Mouse (Mus musculus) layer of hippocampus, adult 2 months (tissue): ENCODE results near the gene Smad1. TPM values are rescaled to one million over a fixed set of nuclear protein-coding genes. Genes with fewer than 3 reads are reported as not detected.

ENCODE experiments used
- DNase-seq, 2 experiments: peaks; one replicate each; pipeline ENCODE4 v3.0.0; 2022; ENCODE audit warnings: low spot score in 2 of 2
- H3K27ac ChIP-seq: fragments of 200-600 bp; 2 replicates; pipeline ENCODE4 v1.8.1; 2022
- H3K4me3 ChIP-seq: fragments of 200-600 bp; 2 replicates; pipeline ENCODE4 v1.8.1; 2022; ENCODE audit warnings: mild to moderate bottlenecking
- CTCF ChIP-seq: fragments of 200-600 bp; conservative IDR thresholded peaks from 2 replicates; pipeline ENCODE4 v1.8.1; 2022; ENCODE audit warnings: antibody characterized with exemption, mild to moderate bottlenecking, moderate library complexity
- total RNA-seq, 2 experiments: library from RNA; stranded (reverse); gene quantifications; 2 replicates each; pipeline ENCODE4 v1.2.3; 2021

Gene Smad1
- total RNA-seq, 2 experiments from 2014 or later, result 23.9 to 24.5 TPM

DNA sequence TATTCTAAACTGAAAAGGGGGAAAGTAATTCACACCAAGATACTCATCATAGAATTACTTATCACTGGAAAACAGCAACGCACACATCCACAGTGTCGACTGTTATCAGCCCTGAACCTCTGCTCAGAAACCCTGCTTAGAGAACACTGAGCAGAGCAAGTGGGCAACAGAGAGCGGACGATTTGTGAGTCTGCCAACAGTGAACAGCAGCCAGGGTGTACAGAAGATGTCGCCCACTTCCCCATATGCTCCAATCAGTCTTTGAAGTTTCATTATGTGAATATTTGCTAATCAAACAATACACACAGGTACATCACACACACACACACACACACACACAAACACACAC is 23.6 kb downstream of the Smad1 start:
- DNase-seq, result peak; percentile 55 to 56
- Histone ChIP-seq H3K27ac (peak overlapping the region; percentile 59), H3K4me3 (no peak overlapping the region)
- TF ChIP-seq CTCF, result no peak

DNA sequence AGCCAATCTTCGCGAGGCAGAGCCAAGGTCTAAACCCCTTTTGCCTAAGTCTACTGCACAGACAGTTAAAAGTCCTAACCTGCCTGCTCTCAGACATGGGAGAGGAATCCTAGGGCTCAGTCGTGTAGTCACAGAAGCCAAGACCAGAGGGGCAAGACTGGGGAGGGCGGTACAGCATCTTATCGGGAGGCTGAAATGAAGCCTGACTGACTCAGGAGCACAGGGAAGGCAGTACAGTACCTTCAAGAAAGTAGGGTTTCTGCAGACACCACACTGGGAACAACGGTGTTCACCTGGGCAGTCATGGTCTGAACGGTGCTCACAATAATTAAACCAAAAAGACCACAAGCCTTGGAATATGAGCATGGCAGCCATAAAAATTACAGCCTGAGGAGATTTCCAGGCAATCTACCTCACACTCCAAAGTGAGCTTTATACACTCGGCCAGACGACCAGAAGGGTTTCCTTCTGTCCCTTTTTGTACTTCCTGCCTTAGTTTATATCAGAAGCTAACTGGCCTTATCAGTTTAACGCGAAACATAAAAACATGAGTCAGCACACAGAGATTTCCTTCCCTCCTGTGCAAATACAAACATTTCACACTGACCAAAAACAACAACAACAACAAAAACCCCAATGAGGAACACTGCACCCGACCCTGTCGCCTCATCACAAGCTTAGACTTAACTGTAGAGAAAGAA is 24.1 kb downstream of the Smad1 start:
- Histone ChIP-seq H3K27ac (peak overlapping the region; percentile 59), H3K4me3 (no peak overlapping the region)
- no peak for TF ChIP-seq CTCF
- DNase-seq, result no peak

DNA sequence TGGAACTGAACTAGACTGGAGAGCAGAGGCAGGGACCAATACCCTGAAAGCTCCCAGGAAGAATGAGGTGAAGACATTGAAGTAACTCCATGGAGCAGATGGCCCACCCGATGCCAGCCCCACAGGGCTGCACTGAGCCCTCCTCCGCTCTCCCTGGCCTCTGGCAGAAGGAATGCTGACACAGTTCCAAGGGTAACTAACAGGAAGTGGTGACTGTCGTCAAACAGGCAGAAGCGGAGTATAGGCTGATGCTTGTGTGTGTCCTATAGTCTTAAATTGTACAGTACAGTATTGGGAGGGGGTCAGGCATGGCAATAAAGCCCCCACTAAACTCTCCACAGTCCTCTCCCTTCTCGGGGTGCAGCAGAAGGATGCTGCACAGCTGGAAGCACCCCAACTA is 24.9 kb downstream of the Smad1 start:
- H3K4me3 ChIP-seq, result no peak overlapping the region
- TF ChIP-seq CTCF, result no peak
- DNase-seq, result no peak
- peak overlapping the region; percentile 59; the same call in 1 of the 2 replicates for H3K27ac ChIP-seq

DNA sequence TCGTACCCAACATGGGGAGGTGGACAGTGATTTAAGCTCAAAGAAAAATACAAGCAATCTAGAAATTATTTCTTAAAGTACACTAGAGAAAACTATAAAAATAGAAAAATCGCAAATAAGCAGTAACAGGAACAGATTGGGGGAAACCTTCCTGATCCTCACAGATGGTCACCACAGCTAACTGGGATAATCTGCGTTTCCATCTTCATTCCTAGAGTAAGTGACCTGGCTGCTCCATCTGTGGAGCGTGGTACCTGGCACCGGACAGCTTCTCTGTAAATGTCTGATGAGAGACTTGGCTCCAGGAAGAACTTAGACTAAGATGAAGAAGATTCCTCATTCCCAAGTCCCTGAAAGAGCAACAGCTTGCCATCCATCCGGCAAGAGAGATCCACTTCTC is 25.8 kb downstream of the Smad1 start:
- no peak for DNase-seq
- H3K27ac ChIP-seq, result no peak overlapping the region
- no peak for TF ChIP-seq CTCF
- H3K4me3 ChIP-seq, result no peak overlapping the region

DNA sequence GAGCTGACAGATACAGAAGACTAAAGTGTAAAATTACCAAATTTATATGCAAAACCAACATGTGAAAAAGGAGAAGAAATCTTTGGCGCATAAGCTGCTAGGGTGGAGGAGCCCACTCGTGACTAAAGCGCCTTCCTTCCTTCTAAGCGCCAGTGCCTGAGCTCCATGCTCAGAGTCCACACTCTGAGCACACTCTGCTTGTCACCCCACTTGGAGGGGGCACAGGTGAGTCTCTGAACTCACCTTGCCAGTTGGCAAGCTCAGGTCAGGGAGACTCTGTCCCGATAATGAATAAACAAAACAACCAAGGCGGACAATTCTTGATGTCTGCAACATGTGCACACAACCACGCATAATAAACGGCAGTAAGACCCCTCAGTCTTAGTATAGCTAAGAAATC is 26.4 kb downstream of the Smad1 start:
- no peak for DNase-seq
- TF ChIP-seq CTCF, result no peak
- Histone ChIP-seq H3K27ac (no peak overlapping the region), H3K4me3 (no peak overlapping the region)

DNA sequence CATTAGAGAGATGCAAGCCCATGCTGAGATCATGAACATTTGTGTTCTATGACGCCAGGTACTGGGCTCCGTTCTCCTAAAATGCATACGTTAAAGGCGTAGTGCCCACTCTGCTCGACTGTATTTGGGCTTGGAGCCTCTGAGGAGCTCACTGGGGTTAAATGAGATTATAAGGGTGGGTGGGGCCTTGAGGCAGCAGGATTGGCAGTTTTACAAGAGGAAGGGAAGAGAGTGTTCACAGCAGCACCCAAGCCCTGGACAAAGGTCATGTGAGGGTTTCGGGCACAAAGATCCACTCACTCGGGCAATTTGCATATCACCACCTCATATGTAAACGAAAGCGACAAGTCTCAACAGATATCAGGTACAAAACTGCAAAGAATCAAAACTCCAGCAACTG is 26.8 kb downstream of the Smad1 start:
- TF ChIP-seq CTCF, result no peak

DNA sequence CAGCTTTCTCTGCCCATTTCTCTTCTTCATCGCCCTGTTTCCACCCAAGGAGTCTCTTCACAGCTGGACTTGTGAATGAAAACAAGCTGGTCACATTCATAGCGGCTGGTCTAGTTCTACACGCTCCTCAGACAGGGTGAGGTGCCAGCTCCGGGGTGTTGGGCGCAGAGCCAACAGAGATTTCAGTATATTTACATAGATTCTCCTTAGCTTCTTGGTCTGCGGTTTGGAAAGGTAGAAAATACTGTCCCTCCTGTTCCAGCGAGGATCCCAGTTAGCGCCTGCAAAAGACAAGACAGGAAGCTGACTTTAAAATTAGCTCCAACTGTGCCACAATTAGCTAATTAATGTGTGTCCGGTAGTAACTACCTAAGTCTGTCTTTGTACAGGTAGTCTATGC is 27.2 kb downstream of the Smad1 start:
- DNase-seq, result no peak
- Histone ChIP-seq H3K4me3 (no peak overlapping the region), H3K27ac (no peak overlapping the region)
- no peak for TF ChIP-seq CTCF

More for the DNA sequence above, 26.8 kb downstream of the Smad1 start:
- Histone ChIP-seq H3K27ac (no peak overlapping the region), H3K4me3 (no peak overlapping the region)
- DNase-seq, result no peak

DNA sequence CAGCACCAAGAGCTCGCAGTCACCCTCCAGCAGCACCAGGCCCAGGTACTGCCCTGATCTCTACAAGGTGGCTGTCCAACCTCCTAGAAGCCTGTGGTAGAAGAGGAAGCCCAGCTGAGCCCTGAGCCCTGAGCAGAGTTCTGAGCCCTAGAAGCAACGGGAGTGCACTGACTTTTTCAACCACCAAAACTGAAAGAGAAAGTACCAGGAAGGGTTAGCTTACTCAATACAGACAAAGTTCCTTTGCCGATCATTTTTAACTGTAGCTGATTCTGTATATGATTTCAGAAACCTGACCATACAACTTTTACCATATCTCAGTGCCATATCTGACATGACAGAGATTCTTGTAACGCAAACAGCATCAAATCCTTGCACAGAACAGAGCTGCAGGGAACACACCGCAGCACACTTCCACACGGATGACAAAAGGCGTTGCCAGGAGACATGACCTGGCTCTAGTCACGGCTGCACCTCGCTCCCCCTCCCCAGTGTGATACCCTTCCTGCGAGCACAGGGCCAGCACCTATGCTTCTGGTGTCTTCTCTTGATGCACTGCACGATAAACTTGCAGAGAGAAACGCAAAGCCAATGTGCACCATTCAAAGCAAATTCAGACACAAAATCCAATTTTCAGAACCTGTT is 28.6 kb downstream of the Smad1 start:
- TF ChIP-seq CTCF, result no peak
- no peak for DNase-seq
- Histone ChIP-seq H3K27ac (no peak overlapping the region), H3K4me3 (no peak overlapping the region)

DNA sequence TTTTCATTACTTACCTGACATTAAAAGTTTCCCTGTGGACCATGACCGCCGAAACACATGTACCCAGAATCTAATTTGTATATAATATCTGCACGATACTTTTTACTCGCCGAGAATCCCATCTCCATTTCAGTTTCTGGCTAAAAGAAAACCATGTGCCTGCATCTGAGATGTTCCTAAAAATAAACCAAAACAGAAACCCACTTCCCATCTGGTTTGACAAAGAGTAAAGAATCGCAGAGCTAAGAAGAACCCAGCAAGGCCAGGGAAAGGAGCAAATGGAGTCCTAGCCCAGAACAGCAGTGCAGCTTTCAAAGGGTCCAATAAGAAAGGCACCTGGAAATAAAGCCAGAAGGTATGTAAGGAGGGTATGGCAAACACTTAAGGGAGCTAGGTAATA is 30.2 kb downstream of the Smad1 start:
- no peak for DNase-seq
- TF ChIP-seq CTCF, result no peak
- H3K4me3 ChIP-seq, result no peak overlapping the region

DNA sequence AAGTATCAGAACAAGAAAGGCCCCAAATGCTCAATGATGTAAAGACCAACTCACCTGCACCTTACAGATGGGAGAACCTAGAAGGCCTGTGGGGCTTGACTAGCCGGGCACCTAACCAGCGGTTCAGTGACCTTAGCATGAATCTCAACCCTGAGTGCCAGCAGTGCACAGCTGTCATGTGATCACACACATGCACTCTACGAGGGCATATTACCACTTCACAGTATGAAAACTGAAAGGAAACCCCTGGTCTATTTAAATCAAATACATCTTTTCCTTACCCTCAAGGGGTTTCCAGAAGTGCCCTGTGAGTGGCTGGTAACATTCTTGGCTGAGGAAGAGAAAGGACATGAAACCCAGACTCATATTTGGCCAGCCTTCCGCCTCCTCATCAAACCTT is 31.4 kb downstream of the Smad1 start:
- DNase-seq, result no peak
- TF ChIP-seq CTCF, result no peak
- no peak overlapping the region for H3K4me3 ChIP-seq
- H3K27ac ChIP-seq, result no peak overlapping the region

More for the DNA sequence above, 30.2 kb downstream of the Smad1 start:
- H3K27ac ChIP-seq, result no peak overlapping the region

DNA sequence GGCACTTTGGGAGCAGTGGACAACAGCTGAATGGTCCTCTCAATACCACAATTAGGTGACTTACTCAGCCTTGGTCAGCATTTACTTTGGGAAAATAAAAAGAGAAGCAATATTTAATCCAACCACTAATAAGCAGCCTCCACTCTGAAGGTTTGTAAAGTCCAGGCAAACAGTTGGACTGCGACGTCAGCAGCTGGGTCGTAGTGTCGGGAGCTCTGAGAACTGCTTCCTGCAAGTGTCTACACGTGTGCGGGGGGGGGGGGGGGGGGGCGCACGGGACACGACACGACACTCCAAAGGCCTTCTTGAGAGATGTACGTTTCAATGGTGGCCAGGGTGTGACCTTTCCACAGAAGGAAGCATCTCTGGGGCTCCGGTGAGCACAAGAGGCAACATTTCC is 32.0 kb downstream of the Smad1 start:
- TF ChIP-seq CTCF, result no peak
- DNase-seq, result no peak

DNA sequence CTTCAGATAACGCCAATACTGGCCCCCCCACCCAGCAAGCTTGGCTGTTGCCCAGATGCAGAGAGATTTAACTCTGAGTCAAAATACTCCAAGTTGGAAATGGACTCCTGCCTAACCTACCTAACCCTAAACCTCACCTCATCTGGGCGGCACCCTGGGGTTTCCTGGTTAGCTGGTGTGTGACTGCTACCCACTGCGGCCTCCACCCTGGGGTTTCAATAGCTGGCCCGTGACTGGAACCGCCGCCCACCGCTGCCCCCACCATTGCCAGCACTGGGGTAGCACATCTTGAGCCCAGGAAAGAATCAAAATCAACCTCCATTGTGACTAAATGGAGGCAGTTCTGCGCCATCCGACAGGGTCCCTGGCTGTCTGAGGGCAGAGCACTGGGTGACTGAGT is 33.1 kb downstream of the Smad1 start:
- no peak for TF ChIP-seq CTCF
- DNase-seq, result no peak
- Histone ChIP-seq H3K27ac (no peak overlapping the region), H3K4me3 (no peak overlapping the region)

More for the DNA sequence above, 32.0 kb downstream of the Smad1 start:
- Histone ChIP-seq H3K27ac (no peak overlapping the region), H3K4me3 (no peak overlapping the region)

DNA sequence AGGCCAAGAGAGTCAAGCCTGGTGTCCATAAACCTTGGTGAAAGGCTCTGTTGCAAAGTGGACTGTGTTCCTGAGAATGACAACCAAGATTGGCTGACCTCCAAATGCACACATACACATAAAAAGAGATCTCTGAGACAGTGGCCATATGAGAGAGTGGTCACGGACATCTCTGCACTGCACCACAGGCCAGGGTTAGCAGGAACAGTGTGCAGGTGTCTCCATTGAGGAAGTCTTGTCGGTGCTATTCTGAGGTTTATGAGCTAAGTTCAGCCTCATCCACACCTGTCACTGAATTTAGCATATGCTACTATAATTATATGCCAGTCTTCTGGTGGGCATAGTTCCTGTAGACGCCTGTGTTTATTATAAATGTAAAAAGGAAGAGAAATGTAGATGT is 33.6 kb downstream of the Smad1 start:
- TF ChIP-seq CTCF, result no peak
- Histone ChIP-seq H3K4me3 (no peak overlapping the region), H3K27ac (no peak overlapping the region)
- no peak for DNase-seq

DNA sequence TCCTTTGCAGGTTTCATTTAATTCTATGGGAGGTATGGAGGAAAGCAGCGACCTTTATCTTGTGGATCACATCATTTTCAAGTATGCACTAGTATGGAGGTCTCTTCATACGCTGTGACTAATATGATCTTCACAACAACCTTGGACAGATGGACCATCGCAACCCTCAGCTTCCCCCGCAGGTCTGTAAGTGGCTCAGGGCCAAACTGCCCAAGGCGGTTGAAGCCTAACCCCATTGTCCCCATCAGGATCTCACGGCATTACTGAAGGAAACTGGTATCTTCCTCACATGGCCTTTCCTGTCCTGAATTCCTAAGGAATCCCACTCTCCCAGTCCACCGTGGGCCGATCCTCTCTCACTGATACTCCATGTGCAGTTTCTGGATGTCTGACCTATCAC is 34.5 kb downstream of the Smad1 start:
- Histone ChIP-seq H3K27ac (no peak overlapping the region), H3K4me3 (no peak overlapping the region)
- DNase-seq, result no peak
- no peak for TF ChIP-seq CTCF
